Mouse (Mus musculus): Measurements from ENCODE around the gene Lpcat4.
A peak's percentile ranks its signal among the peaks of the same experiment; 100 is the strongest.
"Not testable (repeated sequence)": the region's sequence is repeated elsewhere in the genome, so short reads cannot be mapped to it uniquely, and the experiment has no call there.

Gene Lpcat4

GRCm38 (mm10) chr2:112261748-112262653 lies 22.7 kb downstream of the Lpcat4 start, which contains the start of gene Nop10:
Gene Nop10 (plus strand): TSS chr2:112261926.
- DNase-seq (ENCODE audit: extremely low spot score), result peak; percentile 88

- DNase-seq (ENCODE audit: extremely low spot score), result no peak
Measured at GRCm38 (mm10) chr2:112262779-112263295, 23.6 kb downstream of the Lpcat4 start.

GRCm38 (mm10) chr2:112264364-112264763 lies 25.1 kb downstream of the Lpcat4 start:
- no peak for DNase-seq (ENCODE audit: extremely low spot score)

GRCm38 (mm10) chr2:112265448-112266241 lies 26.4 kb downstream of the Lpcat4 start, which contains the start of gene Slc12a6:
Gene Slc12a6 (plus strand): TSS chr2:112265825.
- DNase-seq (ENCODE audit: extremely low spot score), result peak; percentile 91

- peak; percentile 37 for DNase-seq (ENCODE audit: extremely low spot score)
Measured at GRCm38 (mm10) chr2:112266242-112266592, 26.9 kb downstream of the Lpcat4 start, which contains the start of gene Gm21985. Gene Gm21985 (plus strand): TSS chr2:112266314.

- DNase-seq (ENCODE audit: extremely low spot score), result no peak
Measured at GRCm38 (mm10) chr2:112266780-112267179, 27.5 kb downstream of the Lpcat4 start.

- no peak for DNase-seq (ENCODE audit: extremely low spot score)
Measured at GRCm38 (mm10) chr2:112267547-112268269, 28.4 kb downstream of the Lpcat4 start.

- no peak for DNase-seq (ENCODE audit: extremely low spot score)
Measured at GRCm38 (mm10) chr2:112270011-112270410, 30.7 kb downstream of the Lpcat4 start.

GRCm38 (mm10) chr2:112272909-112273308 lies 33.6 kb downstream of the Lpcat4 start:
- DNase-seq (ENCODE audit: extremely low spot score), result no peak

GRCm38 (mm10) chr2:112273474-112273873 lies 34.2 kb downstream of the Lpcat4 start:
- no peak for DNase-seq (ENCODE audit: extremely low spot score)

GRCm38 (mm10) chr2:112276870-112277269 lies 37.6 kb downstream of the Lpcat4 start:
- DNase-seq (ENCODE audit: extremely low spot score), result no peak

GRCm38 (mm10) chr2:112282846-112283245 lies 43.6 kb downstream of the Lpcat4 start:
- DNase-seq (ENCODE audit: extremely low spot score), result no peak

- peak; percentile 58 for DNase-seq (ENCODE audit: extremely low spot score)
Measured at GRCm38 (mm10) chr2:112284363-112285030, 45.2 kb downstream of the Lpcat4 start.

GRCm38 (mm10) chr2:112285031-112285390 lies 45.7 kb downstream of the Lpcat4 start:
- no peak for DNase-seq (ENCODE audit: extremely low spot score)

GRCm38 (mm10) chr2:112286062-112286461 lies 46.8 kb downstream of the Lpcat4 start:
- not testable (repeated sequence) for DNase-seq (ENCODE audit: extremely low spot score)

- DNase-seq (ENCODE audit: extremely low spot score), result no peak
Measured at GRCm38 (mm10) chr2:112287059-112287458, 47.8 kb downstream of the Lpcat4 start.

GRCm38 (mm10) chr2:112289507-112289906 lies 50.2 kb downstream of the Lpcat4 start:
- no peak for DNase-seq (ENCODE audit: extremely low spot score)

- no peak for DNase-seq (ENCODE audit: extremely low spot score)
Measured at GRCm38 (mm10) chr2:112292823-112293222, 53.6 kb downstream of the Lpcat4 start.

- DNase-seq (ENCODE audit: extremely low spot score), result no peak
Measured at GRCm38 (mm10) chr2:112296211-112296610, 56.9 kb downstream of the Lpcat4 start.
